ENCODE assay signal across 9 mouse cellular contexts in genomic region chr11:92405818-92406217, GRCm38 (mm10).
DNase-seq lines count a peak whose midpoint lies in the region; ATAC-seq and TF ChIP-seq lines count a peak whose summit lies in the region.
"Had no signal": no experiment of that assay in that cellular context is flagged by ENCODE, and none has a peak within 500 bp of the region (broad histone marks: within the 10 kb centered on the region; RNA-seq: fewer than 3 reads in every experiment).

No protein-coding gene starts in this region.

- H3K27ac ChIP-seq in forebrain, embryonic 11.5 days (ENCODE audit: low read depth, low read length), result no peak overlapping the region
- H3K27ac ChIP-seq in forebrain, embryonic 13.5 days, result no peak overlapping the region
- no peak overlapping the region for H3K27ac ChIP-seq in lung, embryonic 14.5 days (ENCODE audit: low read depth)
- H3K27ac ChIP-seq: lung, embryonic 15.5 days had no signal

- WGBS in forebrain, embryonic 11.5 days, result 20% methylated on average over 3 of the region's 4 CpGs
- WGBS in forebrain, embryonic 13.5 days, result 9% methylated on average over 3 of the region's 4 CpGs
- 6% methylated on average over 4 of the region's 4 CpGs for WGBS in lung, embryonic 14.5 days

- ATAC-seq in forebrain, embryonic 11.5 days (replicated peaks; ENCODE audit: low FRiP score), result 0 out of 2 replicates have a peak, but pooled peaks have one; percentile 44
- no peak for ATAC-seq in forebrain, embryonic 13.5 days
- no peak for ATAC-seq in lung, embryonic 14.5 days (ENCODE audit: insufficient read depth)
- ATAC-seq in monocyte, adult 5-6 weeks (replicated peaks; ENCODE audit: insufficient number of reproducible peaks, low FRiP score, low TSS enrichment, poor library complexity, severe bottlenecking), result no peak
- ATAC-seq in frontal cortex, adult (ENCODE audit: low TSS enrichment), result no peak

- no peak overlapping the region for H3K4me2 ChIP-seq in forebrain, embryonic 11.5 days (ENCODE audit: low read depth, low read length, severe bottlenecking)
- no peak overlapping the region for H3K4me2 ChIP-seq in forebrain, embryonic 13.5 days
- no peak overlapping the region for H3K4me2 ChIP-seq in lung, embryonic 14.5 days
- H3K4me2 ChIP-seq: lung, embryonic 15.5 days had no signal

- DNase-seq in forebrain, embryonic 11.5 days (ENCODE audit: low spot score), result peak; percentile 69
- peak; percentile 67 for DNase-seq in lung, embryonic 14.5 days
- DNase-seq in lung, adult 18-20 months, result no peak
- DNase-seq in cerebellum, adult 11-12 months, result peak; percentile 7
- peak; percentile 15 for DNase-seq in layer of hippocampus, adult 9-10 months (ENCODE audit: low spot score)

- no peaks in the 10 kb centered on the region for H3K36me3 ChIP-seq in forebrain, embryonic 11.5 days (ENCODE audit: control insufficient read depth, insufficient read depth, low read length)
- no peaks in the 10 kb centered on the region for H3K36me3 ChIP-seq in forebrain, embryonic 13.5 days (ENCODE audit: poor library complexity, severe bottlenecking)
- no peaks in the 10 kb centered on the region for H3K36me3 ChIP-seq in lung, embryonic 14.5 days (ENCODE audit: insufficient read depth)
- H3K36me3 ChIP-seq: lung, embryonic 15.5 days had no signal

- H3K9ac ChIP-seq in forebrain, embryonic 11.5 days (ENCODE audit: low read length), result no peak overlapping the region
- no peak overlapping the region for H3K9ac ChIP-seq in forebrain, embryonic 13.5 days
- no peak overlapping the region for H3K9ac ChIP-seq in lung, embryonic 14.5 days
- H3K9ac ChIP-seq: lung, embryonic 15.5 days had no signal

- no peaks in the 10 kb centered on the region for H3K4me1 ChIP-seq in forebrain, embryonic 11.5 days (replicated peaks; ENCODE audit: control insufficient read depth, insufficient read depth, low read length)
- H3K4me1 ChIP-seq in forebrain, embryonic 13.5 days, result no peaks in the 10 kb centered on the region
- H3K4me1 ChIP-seq in lung, embryonic 14.5 days (ENCODE audit: insufficient read depth), result no peaks in the 10 kb centered on the region
- H3K4me1 ChIP-seq: lung, embryonic 15.5 days had no signal

- no peaks in the 10 kb centered on the region for H3K27me3 ChIP-seq in forebrain, embryonic 11.5 days (ENCODE audit: control insufficient read depth, insufficient read depth, low read length)
- no peaks in the 10 kb centered on the region for H3K27me3 ChIP-seq in forebrain, embryonic 13.5 days
- H3K27me3 ChIP-seq in lung, embryonic 14.5 days (ENCODE audit: insufficient read depth, low read length), result no peaks in the 10 kb centered on the region
- H3K27me3 ChIP-seq: lung, embryonic 15.5 days had no signal

- H3K4me3 ChIP-seq in forebrain, embryonic 11.5 days (ENCODE audit: low read depth, low read length), result no peak overlapping the region
- H3K4me3 ChIP-seq in forebrain, embryonic 13.5 days, result no peak overlapping the region
- H3K4me3 ChIP-seq in lung, embryonic 14.5 days (ENCODE audit: low read depth, low read length), result no peak overlapping the region
- H3K4me3 ChIP-seq: lung, embryonic 15.5 days had no signal

- no peaks in the 10 kb centered on the region for H3K9me3 ChIP-seq in forebrain, embryonic 11.5 days (ENCODE audit: control insufficient read depth, low read length)
- no peaks in the 10 kb centered on the region for H3K9me3 ChIP-seq in forebrain, embryonic 13.5 days (replicated peaks)
- H3K9me3 ChIP-seq in lung, embryonic 14.5 days (ENCODE audit: low read depth, low read length), result no peaks in the 10 kb centered on the region
- H3K9me3 ChIP-seq: lung, embryonic 15.5 days had no signal

- peak; percentile 61 for TF ChIP-seq CTCF in lung, embryonic 14.5 days (IDR thresholded peaks at IDR 0.05; ENCODE audit: low read depth)

Comparison
In these comparisons a context has a peak if more than half of its experiments do, and no peak if none do; other contexts are left out.
1. DNase-seq: peak in forebrain, embryonic 11.5 days (single experiment), lung, embryonic 14.5 days (single experiment), cerebellum, adult 11-12 months (single experiment) and layer of hippocampus, adult 9-10 months (single experiment); none in lung, adult 18-20 months (0 of 2).